Mouse (Mus musculus) liver, embryonic 16.5 days (tissue): ENCODE measurements around the gene Ksr1. TPM values are rescaled to one million over a fixed set of nuclear protein-coding genes. Genes with fewer than 3 reads are reported as not detected.
A peak's percentile ranks its signal among the peaks of the same experiment; 100 is the strongest.

Experiments
- ATAC-seq: fragments of 200-750 bp; cut with Nextera tagmentation; 2 replicates; pipeline ENCODE4 v1.8.0; 2017; ENCODE audit warnings: low read depth, mild to moderate bottlenecking, moderate number of reproducible peaks, moderate library complexity
- H3K27ac ChIP-seq: fragments of 300-500 bp; sonication (generic); 2 replicates; pipeline ENCODE4 v1.5.1; 2014; ENCODE audit warnings: mild to moderate bottlenecking, low read length
- H3K27me3 ChIP-seq: fragments of 300-500 bp; sonication (generic); 2 replicates; pipeline ENCODE4 v1.6.1; 2014; ENCODE audit warnings: low read depth, low read length, mixed read lengths; ENCODE audit not compliant: control insufficient read depth, insufficient read depth
- H3K36me3 ChIP-seq: fragments of 300-500 bp; sonication (generic); 2 replicates; pipeline ENCODE4 v1.6.1; 2014; ENCODE audit warnings: mild to moderate bottlenecking; ENCODE audit not compliant: control insufficient read depth, insufficient read depth
- H3K4me1 ChIP-seq: fragments of 300-500 bp; sonication (generic); 2 replicates; pipeline ENCODE4 v1.6.1; 2014; ENCODE audit warnings: low read depth, low read length, mixed read lengths; ENCODE audit not compliant: control insufficient read depth
- H3K4me2 ChIP-seq: fragments of 300-500 bp; sonication (generic); 2 replicates; pipeline ENCODE4 v1.6.1; 2014; ENCODE audit warnings: low read depth, low read length, mixed read lengths
- H3K4me3 ChIP-seq: fragments of 300-500 bp; sonication (generic); 2 replicates; pipeline ENCODE4 v1.5.1; 2014; ENCODE audit warnings: low read depth, mild to moderate bottlenecking, low read length
- H3K9ac ChIP-seq: fragments of 300-500 bp; sonication (generic); 2 replicates; pipeline ENCODE4 v1.6.1; 2014; ENCODE audit warnings: low read depth, low read length
- H3K9me3 ChIP-seq: fragments of 300-500 bp; sonication (generic); replicated peaks from 2 replicates; pipeline ENCODE4 v1.6.1; 2016; ENCODE audit warnings: low read length; ENCODE audit not compliant: control insufficient read depth
- WGBS: fragments of 180-500 bp; shearing (Covaris S2); extraction: QIAGEN DNeasy Blood & Tissue Kit; methylation state at CpG from one replicate; pipeline ENCODE4 v1.1.7; 2014; ENCODE audit not compliant: insufficient replicate concordance; 5-methylcytosine and 5-hydroxymethylcytosine counted together
- polyA plus RNA-seq: library from polyadenylated mRNA; unstranded; fragments of >200 nt; fragmentation: Nextera tagmentation; extraction: Ambion mirVana; gene quantifications from 2 replicates; pipeline ENCODE4 v1.2.1, GENCODE M21; 2015

Ksr1 gene
- polyA plus RNA-seq, 1 experiment from 2014 or later, result 2.3 TPM

DNA sequence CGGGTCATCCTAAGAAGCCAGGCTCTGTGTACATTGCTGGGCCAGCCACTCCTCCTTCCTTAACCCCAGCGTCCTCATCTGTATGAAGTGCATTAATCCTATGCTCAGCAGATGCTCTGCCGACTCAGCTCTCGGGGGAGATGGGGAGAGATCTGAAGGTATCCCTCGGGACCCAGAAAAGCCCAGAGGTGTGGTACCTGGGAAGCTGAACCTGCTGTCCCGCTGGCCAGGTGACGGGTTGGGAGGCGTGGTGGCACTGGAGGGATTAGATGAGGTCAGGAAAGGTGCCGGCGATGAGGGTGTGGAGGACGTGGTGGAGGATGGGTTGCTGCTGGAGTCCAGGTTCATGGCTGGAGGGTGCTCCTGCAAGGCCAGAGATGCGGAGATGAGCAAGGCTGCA lies 113.2 kb downstream of the Ksr1 start:
- Histone ChIP-seq H3K27me3 (no peaks in the 10 kb centered on the region), H3K9ac (no peak overlapping the region), H3K4me3 (no peak overlapping the region), H3K27ac (no peak overlapping the region), H3K4me2 (no peak overlapping the region), H3K36me3 (no peaks in the 10 kb centered on the region), H3K9me3 (no peaks in the 10 kb centered on the region), H3K4me1 (peaks cover 3% of the 10 kb centered on the region; the same call in 1 of the 2 replicates)
- no peak for ATAC-seq
- 76% methylated on average over 12 of the region's 12 CpGs for WGBS

DNA sequence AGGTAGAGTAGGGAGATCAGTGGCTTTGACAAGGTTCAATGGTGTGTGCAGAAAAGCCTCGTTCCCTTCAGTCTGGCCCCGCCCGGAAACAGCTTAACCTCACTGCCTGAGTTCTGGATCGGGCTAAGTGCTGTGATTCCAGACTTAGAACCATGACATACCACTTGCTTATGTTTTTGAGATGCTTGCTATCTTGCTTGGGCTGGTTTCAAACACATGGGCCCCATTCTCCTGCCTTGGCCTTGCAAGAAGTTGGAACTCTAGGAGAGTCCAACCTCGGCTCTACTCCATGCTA lies 114.8 kb downstream of the Ksr1 start:
- no peaks in the 10 kb centered on the region for H3K36me3 ChIP-seq
- H3K4me1 ChIP-seq, result peaks cover 3% of the 10 kb centered on the region; the same call in 1 of the 2 replicates
- no peak for ATAC-seq
- H3K27ac ChIP-seq, result no peak overlapping the region
- no peak overlapping the region for H3K4me2 ChIP-seq
- H3K9ac ChIP-seq, result no peak overlapping the region
- WGBS, result 63% methylated on average over 5 of the region's 5 CpGs
- no peaks in the 10 kb centered on the region for H3K27me3 ChIP-seq
- H3K4me3 ChIP-seq, result no peak overlapping the region
- H3K9me3 ChIP-seq, result no peaks in the 10 kb centered on the region

DNA sequence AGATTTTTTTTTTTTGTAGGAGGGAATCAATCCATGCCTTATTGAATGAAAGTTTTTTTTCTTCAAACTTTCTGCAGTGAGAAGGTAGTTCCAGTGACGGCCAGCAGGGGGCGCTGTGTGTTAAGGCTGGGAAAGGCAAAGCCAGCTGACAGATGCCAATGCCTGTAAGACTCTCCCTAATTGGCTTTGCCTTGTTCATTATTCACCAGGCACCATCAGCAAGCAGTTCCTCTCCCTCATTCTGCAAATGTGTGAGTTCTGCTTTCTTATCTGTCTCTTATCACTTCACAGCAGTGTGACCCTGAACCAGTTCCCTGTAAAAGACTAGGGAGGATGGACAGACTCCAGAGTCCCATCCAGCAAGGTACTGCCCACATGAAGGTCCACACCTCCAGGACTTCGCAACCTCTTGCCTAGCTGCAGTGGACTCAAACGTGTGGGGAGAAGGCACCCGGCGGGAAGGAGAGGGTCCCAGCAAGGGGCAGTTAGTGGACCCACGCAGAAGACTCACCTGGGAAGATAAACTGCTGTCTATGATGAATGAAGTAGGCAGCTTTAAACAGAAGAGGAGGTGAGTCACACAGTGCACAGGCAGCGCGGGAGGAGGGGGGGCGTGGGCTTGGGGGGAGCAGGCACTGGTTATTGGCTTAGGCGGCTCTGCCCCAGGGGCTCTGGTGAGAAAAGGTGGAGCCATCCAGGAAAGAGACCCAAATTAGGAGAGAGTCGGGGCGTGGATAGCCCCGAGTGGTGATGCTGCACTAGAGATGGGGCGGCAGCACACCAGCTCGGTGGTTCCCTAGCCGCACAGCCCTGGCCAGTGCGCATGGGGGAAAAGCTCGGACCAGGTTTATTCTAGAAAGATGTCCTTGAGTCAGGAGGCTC lies 115.4 kb downstream of the Ksr1 start:
- no peak for ATAC-seq
- no peak overlapping the region for H3K9ac ChIP-seq
- H3K27ac ChIP-seq, result no peak overlapping the region
- 51% methylated on average over 19 of the region's 19 CpGs for WGBS
- no peak overlapping the region for H3K4me2 ChIP-seq
- H3K36me3 ChIP-seq, result no peaks in the 10 kb centered on the region
- H3K9me3 ChIP-seq, result no peaks in the 10 kb centered on the region
- H3K27me3 ChIP-seq, result no peaks in the 10 kb centered on the region
- peaks cover 3% of the 10 kb centered on the region; the same call in 1 of the 2 replicates for H3K4me1 ChIP-seq
- H3K4me3 ChIP-seq, result no peak overlapping the region

DNA sequence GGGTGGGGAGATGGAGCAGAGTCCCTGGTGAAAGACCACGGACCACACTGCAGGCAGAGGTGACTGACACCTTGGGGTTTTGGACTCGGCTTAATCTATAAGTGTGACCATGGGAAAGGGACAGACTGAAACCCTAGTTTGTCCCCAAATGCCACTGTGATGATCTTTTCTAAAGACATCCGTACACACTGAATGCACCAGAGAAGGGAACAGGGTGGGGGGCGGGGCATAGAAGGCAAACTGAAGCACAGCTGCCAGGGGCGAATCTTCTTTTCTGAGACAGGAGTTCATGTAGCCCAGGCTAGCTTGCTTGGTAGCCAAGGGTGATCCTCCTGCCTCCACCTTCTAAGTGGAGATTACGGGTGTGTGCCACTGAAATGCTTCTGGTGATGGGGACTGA lies 122.5 kb downstream of the Ksr1 start:
- Histone ChIP-seq H3K27ac (peak overlapping the region; percentile 11; the same call in 1 of the 2 replicates), H3K27me3 (no peaks in the 10 kb centered on the region), H3K9ac (no peak overlapping the region), H3K4me2 (no peak overlapping the region), H3K4me1 (no peaks in the 10 kb centered on the region; the same call in 1 of the 2 replicates), H3K36me3 (no peaks in the 10 kb centered on the region), H3K4me3 (no peak overlapping the region), H3K9me3 (no peaks in the 10 kb centered on the region)
- no peak for ATAC-seq
- 37% methylated on average over 6 of the region's 6 CpGs for WGBS

DNA sequence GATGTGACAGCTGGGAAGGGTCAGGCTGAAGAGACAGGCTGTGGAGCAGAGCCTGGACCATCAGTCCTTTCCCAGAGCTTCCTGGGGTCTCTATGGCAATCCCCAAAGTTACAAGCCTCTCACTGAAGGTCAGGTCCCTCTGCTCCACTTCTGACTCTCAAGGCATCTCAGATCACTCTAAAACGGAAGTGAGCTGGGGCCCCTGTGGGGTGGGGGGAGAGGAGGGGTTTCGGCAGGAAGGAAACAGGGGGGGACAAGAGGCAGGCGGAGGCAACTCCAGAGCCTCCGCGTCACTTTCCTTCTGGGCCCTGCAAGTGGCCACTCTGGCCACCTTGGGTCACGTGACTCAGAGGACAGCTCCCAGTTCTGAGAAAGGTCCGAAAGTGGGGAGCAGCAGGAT lies 122.9 kb downstream of the Ksr1 start:
- Histone ChIP-seq H3K4me2 (peak overlapping the region; percentile 14; the same call in 1 of the 2 replicates), H3K4me3 (no peak overlapping the region), H3K9ac (no peak overlapping the region), H3K27me3 (no peaks in the 10 kb centered on the region), H3K4me1 (no peaks in the 10 kb centered on the region; the same call in 1 of the 2 replicates), H3K9me3 (no peaks in the 10 kb centered on the region), H3K27ac (peak overlapping the region; percentile 43), H3K36me3 (no peaks in the 10 kb centered on the region)
- ATAC-seq, result peak; percentile 31
- WGBS, result 7% methylated on average over 7 of the region's 7 CpGs

DNA sequence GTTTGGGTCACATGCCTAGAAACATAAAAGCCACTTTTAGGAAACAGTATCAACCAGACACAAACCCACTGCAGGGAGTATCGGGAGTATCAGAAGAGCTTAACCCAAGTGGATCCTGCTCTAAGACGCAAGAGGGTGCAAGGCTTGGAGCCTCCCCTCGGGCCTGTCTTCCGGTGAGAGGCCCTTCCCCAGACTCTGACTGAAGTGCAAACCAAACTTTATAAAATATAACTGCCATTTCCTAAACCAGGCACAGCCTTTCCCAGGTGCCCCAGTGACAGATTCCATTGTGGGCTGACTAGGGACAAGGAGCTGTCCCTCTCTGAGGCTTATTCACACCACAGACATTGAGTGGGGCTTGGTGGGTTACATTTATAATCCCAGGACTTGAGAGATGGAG lies 123.4 kb downstream of the Ksr1 start:
- Histone ChIP-seq H3K9ac (no peak overlapping the region), H3K9me3 (no peaks in the 10 kb centered on the region), H3K27ac (peak overlapping the region; percentile 54; the same call in 1 of the 2 replicates), H3K27me3 (no peaks in the 10 kb centered on the region), H3K36me3 (no peaks in the 10 kb centered on the region), H3K4me3 (no peak overlapping the region), H3K4me2 (peak overlapping the region; percentile 14; the same call in 1 of the 2 replicates), H3K4me1 (no peaks in the 10 kb centered on the region; the same call in 1 of the 2 replicates)
- ATAC-seq, result no peak
- 31% methylated on average over 4 of the region's 4 CpGs for WGBS

DNA sequence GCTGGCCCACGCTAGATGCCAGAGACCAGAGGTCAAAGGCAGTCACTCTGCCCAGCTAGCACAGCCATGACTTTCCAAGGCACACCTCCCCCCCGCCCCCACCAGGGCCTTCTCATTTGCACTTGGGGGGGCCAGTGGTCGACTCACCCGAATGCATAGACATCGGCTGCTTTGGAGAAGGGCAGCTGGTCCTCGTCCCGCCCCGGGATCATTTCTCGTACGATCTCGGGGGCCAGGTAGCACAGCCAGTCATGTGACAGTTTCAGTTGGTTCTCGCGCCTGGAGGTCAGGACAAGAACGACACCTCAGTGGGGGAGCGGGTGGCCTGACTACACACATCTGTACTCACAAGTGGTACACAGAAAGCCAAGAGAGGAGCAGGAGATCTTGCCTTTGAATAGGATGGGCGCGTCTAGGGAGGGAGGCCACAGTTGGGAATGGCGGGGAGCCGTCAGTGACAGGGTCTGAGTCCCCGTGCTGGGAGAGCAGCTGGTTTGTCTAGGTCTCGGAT lies 125.6 kb downstream of the Ksr1 start:
- H3K4me2 ChIP-seq, result no peak overlapping the region
- no peaks in the 10 kb centered on the region for H3K9me3 ChIP-seq
- no peak overlapping the region for H3K27ac ChIP-seq
- no peaks in the 10 kb centered on the region for H3K36me3 ChIP-seq
- H3K9ac ChIP-seq, result no peak overlapping the region
- H3K27me3 ChIP-seq, result no peaks in the 10 kb centered on the region
- H3K4me3 ChIP-seq, result no peak overlapping the region
- ATAC-seq, result no peak
- 79% methylated on average over 21 of the region's 21 CpGs for whole genome bisulfite sequencing
- no peaks in the 10 kb centered on the region; the same call in 1 of the 2 replicates for H3K4me1 ChIP-seq

DNA sequence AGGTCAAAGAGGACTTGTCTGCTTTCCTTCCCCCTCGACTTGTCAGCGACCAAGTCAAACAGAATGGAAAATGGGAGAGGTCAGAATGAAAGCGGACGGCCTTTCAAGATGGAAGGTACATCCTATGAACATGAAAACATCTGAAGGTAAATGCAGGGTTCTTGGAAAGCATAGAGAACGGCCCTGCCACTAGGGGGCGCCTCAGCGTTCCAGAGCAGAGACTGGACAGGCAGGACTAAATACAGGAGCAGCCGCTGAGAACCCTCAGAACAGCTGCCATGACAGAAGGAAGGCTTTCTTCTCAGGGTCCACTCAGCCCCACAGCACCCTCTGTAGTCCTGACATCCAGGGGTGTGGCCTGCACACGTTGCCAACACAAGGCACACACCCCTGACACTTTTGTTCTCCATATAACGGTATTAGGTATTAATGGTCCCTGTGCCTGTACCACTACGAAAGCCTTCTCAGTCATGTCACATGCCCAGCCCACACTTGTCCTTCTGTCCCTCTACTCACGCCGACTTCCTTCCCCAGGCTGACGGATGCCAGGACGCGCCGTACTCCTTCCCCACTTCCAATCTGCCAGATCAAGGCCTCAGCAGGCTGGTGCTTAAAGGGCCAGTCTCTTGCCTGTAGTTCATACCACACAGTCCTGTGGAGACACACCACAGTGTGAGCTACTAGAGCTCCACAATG lies 126.2 kb downstream of the Ksr1 start:
- ATAC-seq, result no peak
- no peaks in the 10 kb centered on the region for H3K36me3 ChIP-seq
- WGBS, result 56% methylated on average over 17 of the region's 17 CpGs

More for the DNA sequence above, 126.2 kb downstream of the Ksr1 start:
- no peaks in the 10 kb centered on the region for H3K27me3 ChIP-seq
- H3K9me3 ChIP-seq, result no peaks in the 10 kb centered on the region
- H3K4me3 ChIP-seq, result no peak overlapping the region
- no peak overlapping the region for H3K9ac ChIP-seq
- no peak overlapping the region for H3K4me2 ChIP-seq
- no peaks in the 10 kb centered on the region; the same call in 1 of the 2 replicates for H3K4me1 ChIP-seq
- H3K27ac ChIP-seq, result no peak overlapping the region
